ENCODE assay signal across 23 mouse cellular contexts in the genomic region with DNA sequence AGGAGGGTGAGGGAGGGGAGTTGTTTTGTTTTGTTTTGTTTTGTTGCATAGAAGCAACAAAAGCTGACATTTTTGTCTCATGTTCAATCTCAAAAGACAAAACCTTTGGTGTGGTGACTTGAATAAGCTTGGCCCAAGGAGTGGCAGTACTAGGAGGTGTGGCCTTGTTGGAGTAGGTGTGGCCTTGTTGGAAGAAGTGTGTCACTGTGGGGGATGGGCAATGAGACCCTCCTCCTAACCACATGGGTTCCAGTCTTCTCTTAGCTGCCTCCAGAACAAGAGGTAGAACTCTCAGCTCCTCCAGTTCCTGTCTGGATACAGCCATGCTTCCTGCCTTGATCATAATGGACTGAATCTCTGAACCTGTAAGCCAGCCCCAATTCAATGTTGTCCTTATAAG.
"Had no signal": no experiment of that assay in that cellular context is flagged by ENCODE, and none has a peak within 500 bp of the region (broad histone marks: within the 10 kb centered on the region; RNA-seq: fewer than 3 reads in every experiment).

No protein-coding gene starts in this region.

- DNase-seq: liver, embryonic 13.5 days; liver, postnatal 0 days; lung, adult 2 months; lung, postnatal 14 days; lung, postnatal 36 days; retina, postnatal 1 day; right cerebral cortex, adult 18-20 months; right cerebral cortex, postnatal 25 days; right cerebral cortex, postnatal 4 days; spleen, adult 18-20 months; thymus, adult 18-20 months had no signal

- H3K27me3 ChIP-seq: liver, embryonic 13.5 days; liver, embryonic 15.5 days; lung, embryonic 15.5 days; megakaryocyte, embryonic 14.5 days; midbrain, embryonic 13.5 days; midbrain, embryonic 15.5 days; neural tube, embryonic 13.5 days; neural tube, embryonic 15.5 days had no signal

- H3K36me3 ChIP-seq: liver, embryonic 13.5 days; liver, embryonic 15.5 days; lung, embryonic 15.5 days; midbrain, embryonic 13.5 days; midbrain, embryonic 15.5 days; neural tube, embryonic 13.5 days; neural tube, embryonic 15.5 days had no signal

- H3K27ac ChIP-seq: liver, embryonic 13.5 days; liver, embryonic 15.5 days; lung, embryonic 15.5 days; macrophage; midbrain, embryonic 13.5 days; midbrain, embryonic 15.5 days; neural tube, embryonic 13.5 days; neural tube, embryonic 15.5 days had no signal

- H3K9me3 ChIP-seq: liver, embryonic 13.5 days; liver, embryonic 15.5 days; lung, embryonic 15.5 days; megakaryocyte, embryonic 14.5 days; midbrain, embryonic 13.5 days; midbrain, embryonic 15.5 days; neural tube, embryonic 13.5 days; neural tube, embryonic 15.5 days had no signal

- H3K4me2 ChIP-seq: liver, embryonic 11.5 days; liver, embryonic 13.5 days; liver, embryonic 15.5 days; lung, embryonic 15.5 days; midbrain, embryonic 11.5 days; midbrain, embryonic 13.5 days; midbrain, embryonic 15.5 days; neural tube, embryonic 13.5 days; neural tube, embryonic 15.5 days had no signal

- H3K9ac ChIP-seq: liver, embryonic 13.5 days; liver, embryonic 15.5 days; liver, postnatal 0 days; lung, embryonic 15.5 days; midbrain, embryonic 13.5 days; midbrain, embryonic 15.5 days; neural tube, embryonic 13.5 days; neural tube, embryonic 15.5 days had no signal

- H3K4me3 ChIP-seq: liver, embryonic 13.5 days; liver, embryonic 15.5 days; lung, embryonic 15.5 days; megakaryocyte, embryonic 14.5 days; midbrain, embryonic 13.5 days; midbrain, embryonic 15.5 days; myocyte; neural tube, embryonic 13.5 days; neural tube, embryonic 15.5 days had no signal

- ATAC-seq: liver, postnatal 0 days; lung, postnatal 0 days; midbrain, embryonic 13.5 days; midbrain, embryonic 15.5 days had no signal
